Mouse (Mus musculus): ENCODE results near the gene Cdhr4.
"Not testable (repeated sequence)": the region's sequence is repeated elsewhere in the genome, so short reads cannot be mapped to it uniquely, and the experiment has no call there.

Cdhr4 gene

DNA sequence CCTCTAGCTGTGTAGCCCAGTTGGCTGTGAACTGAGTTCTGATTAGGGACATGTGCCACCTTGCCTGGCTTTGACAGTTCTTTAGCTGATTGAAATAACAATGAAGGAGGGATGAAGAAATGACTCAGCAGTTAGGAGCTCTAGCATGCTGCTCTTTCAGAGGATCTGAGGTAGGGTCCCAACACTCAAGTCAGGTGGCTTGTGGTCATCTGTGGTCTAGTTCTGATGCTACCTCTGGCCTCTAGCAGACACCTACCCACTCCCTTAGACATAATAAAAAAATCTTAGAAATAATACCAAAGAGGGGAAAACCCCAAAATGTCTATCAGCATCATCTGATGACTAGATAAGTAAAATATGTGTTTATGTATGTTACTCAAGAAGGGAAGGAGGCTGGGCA, 18.1 kb downstream of the Cdhr4 start:
- peak; percentile 41 for DNase-seq (ENCODE audit: low read depth)

GRCm38 (mm10) chr9:108013577-108013976, 21.3 kb downstream of the Cdhr4 start:
- DNase-seq (ENCODE audit: low read depth), result not testable (repeated sequence)

GRCm38 (mm10) chr9:108017127-108017526, 24.8 kb downstream of the Cdhr4 start:
- DNase-seq (ENCODE audit: low read depth), result no peak

- DNase-seq (ENCODE audit: low read depth), result no peak
Measured at GRCm38 (mm10) chr9:108020741-108021140, 28.4 kb downstream of the Cdhr4 start.

DNA sequence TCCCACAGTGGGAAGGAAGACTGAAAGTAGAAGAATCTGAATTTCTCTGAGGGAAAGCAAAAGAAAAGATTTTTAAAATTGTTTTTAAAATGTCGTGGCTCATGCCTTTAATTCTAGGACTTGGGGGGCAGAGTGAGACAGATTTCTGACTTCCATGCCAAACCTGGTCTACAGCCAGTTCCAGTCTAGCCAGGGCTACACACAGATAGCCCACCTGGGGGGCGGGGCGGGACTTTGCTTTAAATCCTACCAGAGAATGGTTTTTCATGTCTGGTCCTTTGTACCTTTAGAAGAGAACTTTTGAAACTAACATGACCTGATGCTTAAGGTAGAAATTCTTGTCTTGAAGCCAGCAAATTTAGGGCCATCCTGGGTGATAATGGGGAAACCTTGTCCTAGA, 30.9 kb downstream of the Cdhr4 start:
- DNase-seq (ENCODE audit: low read depth), result no peak

DNA sequence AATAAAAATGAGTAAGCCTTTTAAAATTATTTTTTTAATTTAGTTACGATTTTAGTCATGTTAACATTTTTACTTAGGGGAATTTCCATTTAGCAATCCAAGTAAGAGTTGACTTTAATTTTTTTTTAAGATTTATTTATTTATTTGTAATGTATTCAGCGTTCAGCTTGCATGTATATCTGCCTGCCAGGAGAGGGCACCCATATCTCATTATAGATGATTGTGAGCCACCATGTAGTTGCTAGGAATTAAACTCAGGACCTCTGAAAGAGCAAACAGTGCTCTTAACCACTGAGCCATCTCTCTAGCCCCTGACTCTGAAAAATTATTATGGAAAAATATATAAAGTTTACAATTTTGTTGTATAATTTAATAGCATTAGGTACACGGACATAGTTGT, 34.3 kb downstream of the Cdhr4 start:
- peak; percentile 42 for DNase-seq (ENCODE audit: low read depth)

GRCm38 (mm10) chr9:108027867-108028266, 35.6 kb downstream of the Cdhr4 start:
- no peak for DNase-seq (ENCODE audit: low read depth)

DNA sequence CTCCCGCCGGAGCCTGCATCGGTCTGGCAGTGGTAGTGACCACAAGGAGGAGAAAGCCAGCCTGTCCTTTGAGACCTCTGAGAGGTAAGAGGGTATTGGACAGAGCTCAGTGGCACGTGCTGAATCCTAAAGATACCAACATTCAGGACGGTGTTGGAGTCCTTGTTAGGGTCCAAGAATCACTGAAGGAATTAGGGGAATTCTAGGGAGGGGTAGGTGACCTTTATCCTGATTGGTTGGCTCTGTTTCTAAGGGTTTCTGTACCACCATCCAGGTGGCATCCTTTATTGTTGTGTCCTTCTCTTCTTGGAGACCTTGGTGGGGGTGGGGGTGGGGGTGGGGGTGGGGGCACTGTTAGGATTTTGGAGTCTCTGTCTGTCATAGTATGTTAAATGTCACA, 39.8 kb downstream of the Cdhr4 start:
- no peak for DNase-seq (ENCODE audit: low read depth)

DNA sequence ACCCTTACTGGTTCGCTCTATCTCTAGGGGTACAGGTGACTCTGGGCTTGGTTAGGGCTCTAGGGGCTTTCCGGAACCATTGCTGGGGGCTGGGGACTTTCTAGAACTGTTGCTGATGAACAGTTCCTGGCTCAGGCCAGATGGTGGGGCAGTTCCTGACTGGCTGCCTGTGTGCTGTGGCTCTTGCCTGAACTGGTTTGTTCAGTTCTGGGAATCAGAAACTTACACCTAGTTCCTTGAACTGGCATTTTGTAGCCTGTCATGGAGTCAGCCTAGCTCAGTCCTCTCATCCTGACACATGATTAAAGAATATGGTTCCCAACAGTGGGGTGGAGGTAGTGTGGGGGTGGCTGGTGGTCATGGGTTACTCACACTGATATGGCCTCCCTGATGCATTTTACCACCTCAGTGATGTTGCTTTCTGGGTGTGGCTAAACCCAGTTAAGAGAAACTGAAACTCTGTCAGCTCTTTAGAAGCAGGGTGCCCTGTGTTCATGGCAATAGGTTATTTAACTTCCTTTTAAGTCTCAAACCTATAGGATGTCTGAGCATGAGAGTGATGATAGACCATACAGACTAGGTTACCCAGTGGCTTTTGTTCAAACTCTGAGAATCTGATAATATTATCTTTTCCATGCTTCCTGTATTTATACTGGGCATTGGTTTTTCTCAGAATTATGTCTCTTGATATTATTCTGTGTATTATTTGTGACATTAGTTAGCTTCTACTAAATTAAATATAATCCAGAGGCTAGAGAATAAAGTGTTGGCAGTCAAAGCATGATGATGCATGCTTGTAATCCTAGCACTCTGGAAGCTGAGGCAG, 43.2 kb downstream of the Cdhr4 start:
- no peak for DNase-seq (ENCODE audit: low read depth)

DNA sequence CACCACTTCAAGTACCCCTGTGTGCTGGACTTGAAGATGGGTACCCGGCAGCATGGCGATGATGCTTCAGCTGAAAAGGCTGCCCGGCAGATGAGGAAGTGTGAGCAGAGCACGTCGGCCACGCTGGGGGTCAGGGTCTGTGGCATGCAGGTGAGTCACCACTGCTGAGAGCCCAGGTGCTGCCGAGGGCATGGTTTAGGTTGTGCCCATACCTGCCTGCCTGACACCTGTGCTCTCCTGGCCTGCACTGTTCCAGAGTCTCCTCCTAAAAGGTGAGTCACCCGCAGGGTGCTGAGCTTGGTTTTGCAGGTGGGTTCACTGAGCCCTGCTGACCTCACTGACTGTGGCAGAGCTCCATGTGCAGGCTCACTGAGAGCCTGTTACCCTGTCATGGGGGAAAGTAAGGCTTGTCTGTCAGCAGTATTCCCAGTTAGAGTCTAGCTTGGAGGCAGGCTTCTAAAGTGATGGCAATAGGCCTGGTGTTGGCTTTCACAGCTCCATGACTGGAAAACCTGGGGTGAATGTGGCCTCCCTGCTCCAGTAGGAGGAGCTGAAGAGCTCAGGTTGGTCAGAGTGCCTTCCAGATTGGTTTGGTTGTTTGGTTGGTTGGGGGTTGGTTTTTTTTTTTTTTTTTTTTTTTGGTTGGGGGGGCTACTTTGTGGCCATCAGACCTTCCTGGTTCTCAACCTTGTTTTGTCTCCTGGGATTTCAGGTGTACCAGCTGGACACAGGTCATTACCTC, 52.6 kb downstream of the Cdhr4 start:
- no peak for DNase-seq (ENCODE audit: low read depth)

DNA sequence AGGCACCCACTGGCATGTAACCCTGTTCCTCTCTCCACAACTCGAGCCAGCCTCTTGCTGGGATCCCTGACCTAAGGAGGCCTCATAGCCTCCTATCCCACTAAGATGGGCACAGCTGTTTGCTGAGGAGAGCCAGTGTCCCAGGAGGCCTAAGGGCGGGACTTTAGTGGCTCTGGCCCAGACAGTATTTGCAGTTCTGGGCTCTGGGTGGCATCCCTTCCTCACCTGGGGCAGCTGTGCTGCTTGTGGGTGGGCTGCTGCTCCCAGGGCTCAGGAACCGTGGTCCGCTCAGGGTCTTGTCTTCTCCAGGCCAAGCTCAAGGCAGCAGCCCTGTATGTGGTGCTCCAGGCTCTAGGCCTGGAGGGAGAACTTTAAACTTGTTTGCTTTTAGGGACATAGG, 54.3 kb downstream of the Cdhr4 start:
- DNase-seq (ENCODE audit: low read depth), result no peak

- DNase-seq (ENCODE audit: low read depth), result no peak
Measured at GRCm38 (mm10) chr9:108047601-108048565, 55.6 kb downstream of the Cdhr4 start.

- no peak for DNase-seq (ENCODE audit: low read depth)
Measured at GRCm38 (mm10) chr9:108048566-108048955, 56.3 kb downstream of the Cdhr4 start.

GRCm38 (mm10) chr9:108049016-108049455, 56.7 kb downstream of the Cdhr4 start, which contains the start of gene Gmppb:
Gene Gmppb (plus strand): TSS chr9:108049242.
- peak; percentile 98 for DNase-seq (ENCODE audit: low read depth)
